Comparison of ENCODE assay signal across 8 mouse cellular contexts in the genomic region with DNA sequence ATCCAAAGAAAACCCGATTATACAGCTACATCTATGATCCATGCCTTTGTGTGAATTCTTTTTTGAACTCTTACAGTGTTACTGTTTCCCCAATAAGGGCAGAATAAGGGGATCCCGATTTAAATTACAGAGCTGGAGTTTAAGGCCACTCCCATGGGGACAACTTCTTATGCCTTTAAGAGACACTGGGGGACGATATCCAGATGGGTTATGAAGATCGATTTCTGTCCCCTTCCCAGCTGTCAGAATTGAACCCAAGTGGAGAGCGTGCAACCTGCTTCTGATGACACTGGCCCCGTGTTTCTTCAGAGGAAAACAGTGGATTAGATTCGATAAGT. TPM values are rescaled to one million over a fixed set of nuclear protein-coding genes. Genes with fewer than 3 reads are reported as not detected.
A peak's percentile ranks its signal among the peaks of the same experiment; 100 is the strongest.
DNase-seq lines count a peak whose midpoint lies in the region; ATAC-seq and TF ChIP-seq lines count a peak whose summit lies in the region.

No protein-coding gene starts in this region.

- TF ChIP-seq CTCF in heart, postnatal 0 days (IDR thresholded peaks at IDR 0.05; ENCODE audit: low read depth): no peak
- TF ChIP-seq CTCF in bone marrow macrophage, adult 2 months (IDR thresholded peaks at IDR 0.05; ENCODE audit: low read depth, low read length): no peak

- H3K27me3 ChIP-seq in heart, postnatal 0 days (ENCODE audit: control insufficient read depth, insufficient read depth, low read length): no peaks in the 10 kb centered on the region
- no peaks in the 10 kb centered on the region for H3K27me3 ChIP-seq in hindbrain, embryonic 15.5 days
- no peaks in the 10 kb centered on the region for H3K27me3 ChIP-seq in midbrain, embryonic 13.5 days

- H3K4me1 ChIP-seq in heart, postnatal 0 days (ENCODE audit: control insufficient read depth, insufficient read depth): no peaks in the 10 kb centered on the region
- H3K4me1 ChIP-seq in bone marrow macrophage, adult 2 months (ENCODE audit: control insufficient read depth, insufficient read depth, low read length): peaks cover 13% of the 10 kb centered on the region
- H3K4me1 ChIP-seq in hindbrain, embryonic 15.5 days (replicated peaks): peaks cover 11% of the 10 kb centered on the region
- peaks cover 7% of the 10 kb centered on the region for H3K4me1 ChIP-seq in midbrain, embryonic 13.5 days (replicated peaks)

- H3K27ac ChIP-seq in heart, postnatal 0 days (ENCODE audit: low read depth): 0 out of 2 replicates have a peak overlapping the region, but pooled peaks have one; percentile 38
- H3K27ac ChIP-seq in bone marrow macrophage, adult 2 months (ENCODE audit: insufficient read depth, low read depth, low read length): no peak overlapping the region
- H3K27ac ChIP-seq in hindbrain, embryonic 15.5 days (replicated peaks): peak overlapping the region; percentile 92
- H3K27ac ChIP-seq in midbrain, embryonic 13.5 days: no peak overlapping the region

- H3K4me3 ChIP-seq in heart, postnatal 0 days (ENCODE audit: low read depth, low read length): peak overlapping the region; percentile 56
- peak overlapping the region; percentile 63 for H3K4me3 ChIP-seq in bone marrow macrophage, adult 2 months (ENCODE audit: insufficient read depth, low read length)
- H3K4me3 ChIP-seq in hindbrain, embryonic 15.5 days: peak overlapping the region; percentile 62
- H3K4me3 ChIP-seq in midbrain, embryonic 13.5 days (replicated peaks): peak overlapping the region; percentile 62

- intact Hi-C loops in heart, postnatal 25 days (cut with DNase I): no loop called here

- no peak for TF ChIP-seq EP300 in heart, postnatal 0 days (IDR thresholded peaks at IDR 0.05; ENCODE audit: low read depth)

- no peak for TF ChIP-seq POLR2A in bone marrow macrophage, adult 2 months (IDR thresholded peaks at IDR 0.05; ENCODE audit: borderline replicate concordance, low read depth, low read length)

- ATAC-seq in heart, postnatal 0 days (ENCODE audit: insufficient read depth, low read depth): 0 out of 2 replicates have a peak, but pooled peaks have one; percentile 9
- no peak; the same call in 1 of the 2 replicates for ATAC-seq in hindbrain, embryonic 15.5 days (ENCODE audit: low FRiP score, low read depth)
- no peak; the same call in 1 of the 2 replicates for ATAC-seq in midbrain, embryonic 13.5 days

- no peaks in the 10 kb centered on the region for H3K36me3 ChIP-seq in heart, postnatal 0 days (replicated peaks; ENCODE audit: control insufficient read depth, insufficient read depth, low read length)
- no peaks in the 10 kb centered on the region for H3K36me3 ChIP-seq in hindbrain, embryonic 15.5 days
- no peaks in the 10 kb centered on the region for H3K36me3 ChIP-seq in midbrain, embryonic 13.5 days

- peak overlapping the region; percentile 54; the same call in 1 of the 2 replicates for H3K9ac ChIP-seq in heart, postnatal 0 days (replicated peaks; ENCODE audit: low read depth, low read length)
- 0 out of 2 replicates have a peak overlapping the region, but pooled peaks have one; percentile 16 for H3K9ac ChIP-seq in hindbrain, embryonic 15.5 days
- peak overlapping the region; percentile 73; the same call in 1 of the 2 replicates for H3K9ac ChIP-seq in midbrain, embryonic 13.5 days (replicated peaks)

- no peak for DNase-seq in heart, postnatal 0 days (ENCODE audit: low spot score)
- DNase-seq in heart, postnatal 25 days (ENCODE audit: low spot score): no peak
- DNase-seq in adrenal gland, postnatal 36 days: no peak
- DNase-seq in adrenal gland, postnatal 4 days (ENCODE audit: low spot score in 2 of 2): no peak
- no peak for DNase-seq in thymus, adult 18-20 months

- peak overlapping the region; percentile 77 for H3K4me2 ChIP-seq in heart, postnatal 0 days (ENCODE audit: low read depth, low read length)
- peak overlapping the region; percentile 55 for H3K4me2 ChIP-seq in hindbrain, embryonic 15.5 days
- peak overlapping the region; percentile 55 for H3K4me2 ChIP-seq in midbrain, embryonic 13.5 days (replicated peaks)

- no peaks in the 10 kb centered on the region for H3K9me3 ChIP-seq in heart, postnatal 0 days (replicated peaks; ENCODE audit: control insufficient read depth, low read length)
- H3K9me3 ChIP-seq in hindbrain, embryonic 15.5 days: no peaks in the 10 kb centered on the region
- H3K9me3 ChIP-seq in midbrain, embryonic 13.5 days: no peaks in the 10 kb centered on the region

- WGBS in heart, postnatal 0 days: 34% methylated on average over 7 of the region's 7 CpGs
- WGBS in hindbrain, embryonic 15.5 days: 26% methylated on average over 7 of the region's 7 CpGs
- 31% methylated on average over 7 of the region's 7 CpGs for WGBS in midbrain, embryonic 13.5 days

RNA-seq across cellular contexts. Expression of a gene that starts 0.3 kb away (rescaled TPM):
- 10.7 and 15.4 TPM in 2 replicates for total RNA-seq in heart, postnatal 0 days (2014; rRNA removed; ENCODE audit: low replicate concordance)
- polyA plus RNA-seq in heart, postnatal 0 days (2015; fragmentation: Nextera tagmentation; extraction: Ambion mirVana): 5.2 and 6.4 TPM in 2 replicates
- total RNA-seq in heart, postnatal 25 days (2021): 10 to 100 TPM; 20.7 to 23.0 TPM
- 19.2 and 21.6 TPM in 2 replicates for polyA plus RNA-seq in bone marrow macrophage, adult 2 months (2012; ENCODE audit: insufficient read depth, insufficient read length, missing spikeins)
- 67.9 and 70.8 TPM in 2 replicates for polyA plus RNA-seq in hindbrain, embryonic 15.5 days (2015; fragmentation: Nextera tagmentation; extraction: Ambion mirVana)
- polyA plus RNA-seq in midbrain, embryonic 13.5 days (2015; fragmentation: Nextera tagmentation; extraction: Ambion mirVana): 45.2 and 49.4 TPM in 2 replicates
- total RNA-seq in adrenal gland, postnatal 36 days (2021): 10 to 100 TPM; 32.4 to 34.6 TPM
- 10 to 100 TPM; 20.5 to 25.2 TPM for total RNA-seq in adrenal gland, postnatal 4 days (2021)

RNA-seq across cellular contexts. Expression of a gene that starts 11.4 kb away (rescaled TPM):
- total RNA-seq in heart, postnatal 0 days (2014; rRNA removed; ENCODE audit: low replicate concordance): 28.7 and 33.4 TPM in 2 replicates
- 15.3 and 16.2 TPM in 2 replicates for polyA plus RNA-seq in heart, postnatal 0 days (2015; fragmentation: Nextera tagmentation; extraction: Ambion mirVana)
- 10 to 100 TPM; 29.9 to 33.3 TPM for total RNA-seq in heart, postnatal 25 days (2021)
- 11.3 and 14.9 TPM in 2 replicates for polyA plus RNA-seq in bone marrow macrophage, adult 2 months (2012; ENCODE audit: insufficient read depth, insufficient read length, missing spikeins)
- 53.6 and 55.3 TPM in 2 replicates for polyA plus RNA-seq in hindbrain, embryonic 15.5 days (2015; fragmentation: Nextera tagmentation; extraction: Ambion mirVana)
- polyA plus RNA-seq in midbrain, embryonic 13.5 days (2015; fragmentation: Nextera tagmentation; extraction: Ambion mirVana): 55.5 and 57.1 TPM in 2 replicates
- 10 to 100 TPM; 30.3 to 32.1 TPM for total RNA-seq in adrenal gland, postnatal 36 days (2021)
- 10 to 100 TPM; 23.4 to 23.6 TPM for total RNA-seq in adrenal gland, postnatal 4 days (2021)

RNA-seq across cellular contexts. Expression of a gene that starts 59.8 kb away (rescaled TPM):
- total RNA-seq in heart, postnatal 0 days (2014; rRNA removed; ENCODE audit: low replicate concordance): not detected in 2 replicates
- not detected in 2 replicates for polyA plus RNA-seq in heart, postnatal 0 days (2015; fragmentation: Nextera tagmentation; extraction: Ambion mirVana)
- not detected for total RNA-seq in heart, postnatal 25 days (2021)
- not detected in 2 replicates for polyA plus RNA-seq in bone marrow macrophage, adult 2 months (2012; ENCODE audit: insufficient read depth, insufficient read length, missing spikeins)
- polyA plus RNA-seq in hindbrain, embryonic 15.5 days (2015; fragmentation: Nextera tagmentation; extraction: Ambion mirVana): not detected in 2 replicates
- polyA plus RNA-seq in midbrain, embryonic 13.5 days (2015; fragmentation: Nextera tagmentation; extraction: Ambion mirVana): 0.15 TPM in 1 of 2 replicates, not detected in the other
- total RNA-seq in adrenal gland, postnatal 36 days (2021): not detected
- total RNA-seq in adrenal gland, postnatal 4 days (2021): under 1 TPM in 1 of 2 experiments, not detected in 1; 0.28 TPM

Comparison
In these comparisons a context has a peak if more than half of its experiments do, and no peak if none do; other contexts are left out.
1. H3K27ac ChIP-seq: peak in heart, postnatal 0 days (single experiment) and hindbrain, embryonic 15.5 days (single experiment); none in bone marrow macrophage, adult 2 months (single experiment) and midbrain, embryonic 13.5 days (single experiment).
2. H3K9ac ChIP-seq: peak in every context shown above with its lines; median percentile 73 in midbrain, embryonic 13.5 days; 54 in heart, postnatal 0 days; 16 in hindbrain, embryonic 15.5 days.
3. Peak in every context shown above with its lines, with median percentiles within 50 percentile points of each other: H3K4me2 ChIP-seq and H3K4me3 ChIP-seq.